Mouse (Mus musculus) urinary bladder, postnatal 0 days (tissue): ENCODE data around the gene Gm20388. TPM values are rescaled to one million over a fixed set of nuclear protein-coding genes. Genes with fewer than 3 reads are reported as not detected.

Experiments
- polyA plus RNA-seq: library from polyadenylated mRNA; unstranded; fragments of >200 nt; fragmentation: Nextera tagmentation; extraction: Ambion mirVana; gene quantifications from 2 replicates; pipeline ENCODE4 v1.2.1, GENCODE M21; 2015

Gene Gm20388
- polyA plus RNA-seq, 1 experiment from 2014 or later, result not detected

GRCm38 (mm10) chr8:123101735-123102685 is 3191.4 kb downstream of the Gm20388 start, which contains the start of gene Rpl13:
Gene Rpl13, plus strand, starts transcription at chr8:123102350.

DNA sequence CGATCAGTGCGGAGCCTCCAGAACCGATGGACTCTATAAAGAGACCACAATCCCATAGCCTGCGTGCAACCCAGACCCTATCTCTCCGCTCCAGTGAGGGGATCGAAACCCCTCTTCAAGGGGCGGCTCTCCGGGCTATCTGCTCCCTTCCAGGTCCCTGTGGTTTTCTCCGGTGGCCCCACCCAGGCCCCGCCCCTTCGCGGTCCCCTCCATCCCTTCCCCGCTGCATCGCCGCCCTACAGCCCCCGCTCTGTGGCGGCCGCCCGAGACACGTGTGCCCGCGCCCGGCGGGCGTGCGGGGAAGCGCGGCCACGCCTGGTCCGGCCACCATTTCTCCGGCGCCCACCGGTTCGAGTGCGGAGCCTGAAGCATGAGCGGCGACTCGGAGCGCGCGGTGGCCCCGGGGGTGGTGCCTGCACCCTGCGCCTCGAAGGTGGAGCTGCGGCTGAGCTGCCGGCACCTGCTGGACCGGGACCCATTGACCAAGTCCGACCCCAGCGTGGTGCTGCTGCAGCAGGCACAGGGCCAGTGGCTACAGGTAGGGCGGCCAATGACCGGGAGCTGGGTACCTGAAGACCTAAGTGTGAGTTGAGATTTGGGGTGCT is 3206.6 kb downstream of the Gm20388 start, which contains the start of gene Cpne7:
Gene Cpne7, plus strand, starts transcription at position 248 of the 605 bp plus-strand sequence.

DNA sequence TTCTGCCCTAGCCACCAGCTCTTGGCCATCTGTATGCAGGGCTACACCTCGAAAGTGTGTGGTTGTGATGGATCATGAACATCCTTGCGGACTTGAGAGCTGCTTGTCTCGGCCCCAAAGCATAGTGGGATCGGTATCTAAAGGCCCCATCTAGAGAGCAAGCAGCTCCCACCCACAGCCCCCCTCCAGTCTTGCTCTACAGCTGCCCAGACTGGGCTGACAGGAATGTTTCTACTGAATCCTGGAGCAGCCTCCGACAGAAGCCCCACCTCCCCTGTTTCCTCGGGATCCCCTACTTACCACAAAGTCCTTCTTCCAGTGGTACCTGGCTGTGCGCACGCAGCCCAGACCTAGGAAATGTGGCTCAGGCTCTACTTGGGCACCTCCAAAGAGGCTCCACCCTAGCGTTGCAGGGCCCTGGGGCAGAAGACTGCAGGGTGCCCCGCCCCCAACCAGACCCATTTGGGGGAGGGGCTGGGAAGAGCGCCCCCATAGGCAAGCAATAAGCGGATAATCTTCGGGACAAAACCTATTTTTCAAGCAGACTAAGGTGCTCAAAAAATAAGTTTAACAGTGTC is 3247.3 kb downstream of the Gm20388 start, which contains the start of gene Sult5a1:
Gene Sult5a1, minus strand, starts transcription at position 428 of the 578 bp plus-strand sequence.

GRCm38 (mm10) chr8:123185566-123186409 is 3275.1 kb downstream of the Gm20388 start, which contains the start of gene Dpep1:
Gene Dpep1, plus strand, starts transcription at chr8:123186242.

DNA sequence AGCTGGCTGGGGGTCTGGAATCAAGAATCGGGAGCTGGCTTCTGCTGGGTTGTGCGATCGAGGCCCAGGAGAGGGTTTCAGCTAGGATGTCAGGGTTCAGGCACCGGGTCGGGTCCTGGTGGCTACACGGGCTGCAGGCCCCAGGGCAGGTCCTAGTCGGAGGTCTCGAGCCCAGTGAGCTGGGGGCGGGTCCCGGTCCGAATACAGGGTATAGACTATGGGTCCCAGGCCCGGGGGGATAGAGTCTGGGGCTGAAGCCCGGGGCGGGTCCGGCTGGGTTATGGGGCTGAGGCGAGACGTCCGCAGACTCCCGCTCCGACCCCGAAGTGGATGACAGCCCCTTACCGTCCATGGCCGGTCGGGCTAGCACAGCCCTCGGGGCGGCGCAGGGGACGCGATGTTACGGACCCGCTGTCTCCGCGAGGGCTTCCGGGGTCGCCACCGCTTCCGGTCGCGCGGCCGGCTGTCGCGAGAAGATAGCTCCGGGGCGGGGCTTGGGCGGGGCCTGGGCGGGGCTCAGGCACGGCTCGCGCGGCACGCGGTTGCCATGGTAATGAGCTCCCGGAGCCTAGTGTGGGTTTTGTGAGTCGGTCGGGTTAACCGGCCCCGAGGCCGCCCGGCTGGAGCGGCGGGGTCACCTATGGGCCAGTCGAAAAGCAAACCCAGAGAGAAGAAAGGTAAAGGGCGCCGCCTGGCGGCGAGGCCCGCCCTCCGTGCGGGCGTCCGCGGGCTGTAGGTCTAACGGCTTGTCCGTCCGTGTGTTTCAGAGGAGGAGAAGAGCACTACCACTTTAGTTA is 3301.9 kb downstream of the Gm20388 start, which contains the start of the genes Chmp1a and Spata33:
Gene Chmp1a, minus strand, starts transcription at position 443 of the 797 bp plus-strand sequence.
Gene Spata33, plus strand, starts transcription at position 512 of the 797 bp plus-strand sequence.

GRCm38 (mm10) chr8:123224278-123225266 is 3313.9 kb downstream of the Gm20388 start, which contains the start of gene Cdk10:
Gene Cdk10, plus strand, starts transcription at chr8:123224842.

DNA sequence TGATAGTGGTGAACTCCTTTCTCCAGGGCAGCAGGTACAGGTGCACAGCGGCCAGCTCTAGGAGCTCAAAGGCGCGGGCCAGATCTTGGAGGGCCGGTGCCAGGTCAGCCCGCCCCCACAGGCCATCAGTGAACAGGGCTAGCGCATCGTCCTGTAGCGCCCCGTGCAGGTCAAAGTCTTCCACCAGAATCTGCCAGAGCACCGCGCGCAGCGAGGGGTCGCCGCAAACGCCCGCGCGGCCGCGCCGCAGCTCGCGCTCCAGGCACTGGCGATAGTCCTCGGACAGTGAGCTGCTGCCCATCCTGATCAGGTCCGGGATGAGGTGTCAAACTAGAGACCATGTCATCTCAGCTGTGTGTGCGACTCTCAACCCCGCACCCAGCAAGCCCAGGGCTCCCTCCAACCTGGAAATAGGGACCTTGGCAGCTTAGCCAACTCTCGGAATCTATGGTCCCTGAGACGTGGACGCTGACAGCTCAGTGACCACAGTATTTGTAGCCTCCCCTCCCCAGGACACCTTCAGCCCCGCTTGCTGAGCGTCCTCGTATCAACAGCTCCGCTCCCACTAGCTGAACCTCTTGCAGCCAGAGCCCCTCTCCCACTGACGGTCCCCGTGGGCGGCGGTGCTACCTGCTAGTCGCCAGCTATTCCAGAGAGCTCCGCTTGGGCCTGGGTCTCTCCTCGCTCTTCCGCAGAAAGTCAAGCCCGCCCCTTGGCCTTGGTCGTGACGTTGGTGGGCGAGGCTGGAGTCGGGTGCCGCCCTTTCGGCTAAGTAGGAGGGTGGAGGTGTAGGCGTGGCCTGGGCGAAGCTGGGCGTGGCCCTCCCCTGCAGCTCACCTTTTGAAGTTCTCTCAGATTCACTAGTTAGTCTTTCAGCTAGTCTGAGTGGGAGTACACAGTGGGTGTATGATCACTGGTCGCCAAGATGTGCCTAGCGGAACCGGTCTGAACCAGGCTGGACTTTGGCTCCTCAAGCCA is 3325.2 kb downstream of the Gm20388 start, which contains the start of gene Spata2l:
Gene Spata2l, minus strand, starts transcription at position 714 of the 978 bp plus-strand sequence.

GRCm38 (mm10) chr8:123254099-123254885 is 3343.7 kb downstream of the Gm20388 start, which contains the start of the genes Zfp276 and Vps9d1:
Gene Zfp276, plus strand, starts transcription at chr8:123254195.
Gene Vps9d1, minus strand, starts transcription at chr8:123254348.

DNA sequence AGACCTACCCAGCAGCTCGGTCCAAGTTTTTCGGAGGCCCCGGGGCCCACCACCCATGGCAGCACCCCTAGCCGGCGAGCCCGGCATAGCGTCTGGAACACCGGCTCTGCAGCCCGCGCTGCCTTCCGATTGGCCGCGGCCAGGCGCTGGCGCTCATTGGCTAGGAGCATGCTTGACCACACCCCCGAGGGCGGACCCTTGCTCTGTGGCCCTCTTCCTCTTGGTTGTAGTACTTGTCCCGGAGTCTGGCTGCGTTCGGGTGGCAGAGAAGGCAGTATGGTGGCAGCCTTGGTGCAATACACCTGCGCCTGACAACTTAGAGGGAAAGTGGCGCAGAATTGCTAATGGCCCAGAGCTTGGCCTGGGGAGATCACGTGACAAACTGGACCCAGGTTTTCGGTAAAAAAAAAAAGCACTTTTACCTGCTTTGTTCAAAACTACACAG is 3407.8 kb downstream of the Gm20388 start, which contains the start of gene Fanca:
Gene Fanca, minus strand, starts transcription at position 110 of the 445 bp plus-strand sequence.

GRCm38 (mm10) chr8:123332262-123333090 is 3421.8 kb downstream of the Gm20388 start, which contains the start of gene Spire2:
Gene Spire2, plus strand, starts transcription at chr8:123332713.

GRCm38 (mm10) chr8:123373403-123374238 is 3463.0 kb downstream of the Gm20388 start, which contains the start of gene Tcf25:
Gene Tcf25, plus strand, starts transcription at chr8:123373753.

DNA sequence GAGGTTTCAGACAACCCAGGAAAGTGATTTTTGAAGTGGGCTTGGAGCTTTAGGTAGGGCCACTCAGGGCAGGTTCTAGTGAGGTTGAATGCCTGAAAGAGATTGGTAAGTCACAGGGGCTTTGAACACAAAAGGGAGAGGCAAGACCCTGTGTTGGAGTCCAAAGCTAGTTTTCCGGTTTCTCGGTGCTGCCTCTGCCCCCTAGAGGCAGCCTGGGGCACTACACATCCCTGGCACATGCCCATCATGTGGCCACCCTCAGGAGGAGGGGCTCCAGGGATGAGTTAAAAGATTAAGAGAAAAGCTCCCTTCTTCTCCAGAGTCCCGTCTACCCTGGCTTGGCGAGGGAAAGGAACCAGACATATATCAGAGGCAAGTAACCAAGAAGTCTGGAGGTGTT is 3496.1 kb downstream of the Gm20388 start, which contains the start of gene Mc1r:
Gene Mc1r, plus strand, starts transcription at position 322 of the 400 bp plus-strand sequence.

DNA sequence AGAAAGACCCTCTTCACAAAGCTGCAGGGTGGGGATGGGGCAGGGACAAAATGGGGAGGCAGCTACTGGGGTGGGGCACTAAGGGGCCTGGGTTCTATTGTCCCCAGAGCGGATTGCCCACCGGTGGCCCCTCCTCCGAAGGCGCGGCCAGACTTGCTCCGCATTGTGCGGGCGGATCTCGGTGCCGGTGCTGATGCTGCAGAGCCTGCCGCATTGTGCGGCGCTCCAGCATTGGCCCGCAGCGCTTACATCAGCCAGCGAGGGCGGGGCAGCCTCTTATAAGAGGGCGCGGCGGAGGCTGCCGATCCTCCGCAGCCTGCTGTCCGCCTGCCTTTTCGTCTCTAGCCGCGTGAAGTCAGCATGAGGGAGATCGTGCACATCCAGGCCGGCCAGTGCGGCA is 3500.6 kb downstream of the Gm20388 start, which contains the start of gene Tubb3:
Gene Tubb3, plus strand, starts transcription at position 179 of the 400 bp plus-strand sequence.

DNA sequence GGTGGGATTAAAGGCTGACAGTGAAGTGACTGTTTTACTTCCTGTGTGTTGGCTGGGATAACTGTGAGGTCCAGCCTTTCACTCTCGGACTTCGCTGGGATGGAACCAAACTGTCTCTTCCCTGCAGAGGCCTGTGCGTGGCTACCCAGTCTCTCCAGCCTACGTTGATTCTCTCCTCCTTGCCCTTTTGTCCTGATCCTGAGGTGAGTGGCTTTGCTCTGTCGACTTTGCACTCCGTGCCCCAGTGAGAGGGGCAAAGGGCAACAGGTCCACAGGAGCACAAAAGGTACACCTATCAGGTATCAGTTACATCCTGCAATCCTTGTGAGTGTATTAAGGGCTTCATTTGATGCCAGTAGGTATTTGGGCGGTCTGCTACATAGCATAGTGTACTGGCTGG is 3512.8 kb downstream of the Gm20388 start, which contains the start of gene Def8:
Gene Def8, plus strand, starts transcription at position 87 of the 400 bp plus-strand sequence.

